Mouse (Mus musculus): ENCODE data around the gene 3110009E18Rik.

GRCm38 (mm10) chr1:120119389-120119788 lies 1.6 kb upstream of the 3110009E18Rik start:
- TF ChIP-seq CTCF (IDR thresholded peaks at IDR 0.05; ENCODE audit: control insufficient read depth, insufficient read depth, insufficient replicate concordance, low read depth, low read length), result no peak
- TF ChIP-seq POLR2A (IDR thresholded peaks at IDR 0.05; ENCODE audit: control insufficient read depth, low read depth, low read length), result no peak

Data from testis, adult 2 months (tissue).